Mouse (Mus musculus) sigmoid colon, adult 10 weeks (tissue): Measurements from ENCODE around the gene Ocm. TPM values are rescaled to one million over a fixed set of nuclear protein-coding genes. Genes with fewer than 3 reads are reported as not detected.

ENCODE experiments used
- polyA plus RNA-seq: library from polyadenylated mRNA; stranded (reverse); fragments of 350-450 nt; fragmentation: Illumina TruSeq; extraction: RNeasy Lipid Tissue Mini Kit (QIAGEN cat#74804); gene quantifications from one replicate; pipeline ENCODE4 v1.2.3, GENCODE M21; 2014; ENCODE audit warnings: low read depth, low replicate concordance

The Ocm gene
- polyA plus RNA-seq = not detected

GRCm38 (mm10) chr5:144026620-144027263, at the start of gene Ocm:
Ocm (minus strand) TSS chr5:144026670.

DNA sequence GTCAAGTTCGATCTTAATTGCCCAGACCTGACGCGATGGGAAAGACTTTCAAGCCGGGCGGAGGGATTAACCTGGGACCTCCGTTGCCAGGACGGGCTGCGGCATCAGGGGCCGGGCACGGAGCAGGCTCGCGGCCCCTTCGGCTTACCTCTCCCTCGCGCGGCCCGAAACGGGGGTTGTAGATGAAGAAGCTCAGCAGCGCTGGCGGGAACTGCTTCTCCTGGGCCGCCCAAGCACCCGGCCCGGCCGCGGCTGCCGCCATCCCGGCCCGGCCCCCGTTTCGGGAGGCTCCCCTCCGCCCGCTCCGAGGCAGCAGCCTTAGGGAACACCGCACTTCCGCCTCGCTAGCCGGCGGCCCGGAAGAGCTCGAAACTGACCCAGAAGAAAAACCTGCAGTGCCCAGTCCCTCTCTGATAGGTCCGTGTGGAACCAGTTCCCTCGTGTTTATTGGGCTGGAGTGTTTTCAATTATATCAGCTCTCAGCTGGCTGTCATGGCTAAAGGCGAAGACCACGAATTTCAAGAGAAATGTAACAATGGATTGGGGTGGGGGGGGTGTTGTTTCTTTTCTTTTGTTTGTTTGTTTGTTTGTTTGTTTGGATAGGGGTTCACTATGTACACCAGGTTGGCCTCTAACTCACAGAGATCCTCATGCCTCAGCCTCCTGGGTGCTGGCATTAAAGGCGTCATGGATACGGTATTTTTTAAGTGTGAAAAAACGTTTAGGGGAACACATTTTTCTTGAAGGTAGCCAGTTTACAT, 11.7 kb downstream of the Ocm start, which contains the start of gene Ccz1:
Gene Ccz1, minus strand, starts transcription at position 327 of the 761 bp plus-strand sequence.

Other genes starting within 250 kb of the Ocm start
- gene Eif2ak1, start 208.9 kb downstream of the Ocm start, polyA plus RNA-seq = 51.8 TPM
- not detected for gene Ankrd61, start 129.0 kb downstream of the Ocm start, polyA plus RNA-seq
- gene Aimp2, start 116.8 kb downstream of the Ocm start, polyA plus RNA-seq = 7.0 TPM
- 12.6 TPM for gene Pms2, start 116.7 kb downstream of the Ocm start, polyA plus RNA-seq
- 1.3 TPM for gene Gm42421, start 98.5 kb downstream of the Ocm start, polyA plus RNA-seq
- 0.35 TPM for gene Rsph10b, start 93.6 kb downstream of the Ocm start, polyA plus RNA-seq
- 183 TPM for gene Ccz1, start 11.8 kb downstream of the Ocm start, polyA plus RNA-seq
- 14.5 TPM for gene Lmtk2, start 73.8 kb upstream of the Ocm start, polyA plus RNA-seq
- gene Bhlha15, start 163.6 kb upstream of the Ocm start, polyA plus RNA-seq = 0.35 TPM
- gene Tecpr1, start 196.9 kb upstream of the Ocm start, polyA plus RNA-seq = 2.5 TPM
- gene Bri3, start 217.8 kb upstream of the Ocm start, polyA plus RNA-seq = 126 TPM